Mouse (Mus musculus): ENCODE data around the gene Nrap. TPM values are rescaled to one million over a fixed set of nuclear protein-coding genes. Genes with fewer than 3 reads are reported as not detected.

The Nrap gene
- total and polyA plus RNA-seq, 2 experiments, result 0.11 to 0.55 TPM

- 40% methylated on average over 12 of the region's 12 CpGs for WGBS
Observed at GRCm38 (mm10) chr19:56396227-56396626, 6.4 kb upstream of the Nrap start.

GRCm38 (mm10) chr19:56395183-56395935, 5.5 kb upstream of the Nrap start:
- peaks cover 10% of the 10 kb centered on the region; the same call in 1 of the 2 replicates for H3K79me2 ChIP-seq (ENCODE audit: control insufficient read depth, insufficient read depth, low read length)
- peaks cover 11% of the 10 kb centered on the region for H3K4me1 ChIP-seq (ENCODE audit: control insufficient read depth, insufficient read depth, low read length)
- H3K4me3 ChIP-seq (ENCODE audit: insufficient read depth, low read depth, low read length), result no peak overlapping the region
- no peaks in the 10 kb centered on the region for H3K36me3 ChIP-seq (ENCODE audit: control insufficient read depth, insufficient read depth, low read length)
- TF ChIP-seq POLR2A (IDR thresholded peaks at IDR 0.05; ENCODE audit: extremely low read depth, insufficient read depth, low read length) (no peak), CTCF (IDR thresholded peaks at IDR 0.05; ENCODE audit: low read depth, low read length) (no peak)
- WGBS, result 91% methylated on average over 16 of the region's 16 CpGs
- H3K9ac ChIP-seq (ENCODE audit: low read depth, low read length), result no peak overlapping the region
- no peaks in the 10 kb centered on the region for H3K27me3 ChIP-seq (ENCODE audit: control insufficient read depth, insufficient read depth, low read length)
- no peak for DNase-seq (ENCODE audit: extremely low read depth, low read depth, low spot score)
- H3K27ac ChIP-seq (replicated peaks; ENCODE audit: insufficient read depth, low read depth, low read length), result no peak overlapping the region

More at GRCm38 (mm10) chr19:56396227-56396626, 6.4 kb upstream of the Nrap start:
- Histone ChIP-seq H3K27ac (replicated peaks; ENCODE audit: insufficient read depth, low read depth, low read length) (no peak overlapping the region), H3K4me3 (ENCODE audit: insufficient read depth, low read depth, low read length) (peak overlapping the region; percentile 67; the same call in 1 of the 2 replicates), H3K27me3 (ENCODE audit: control insufficient read depth, insufficient read depth, low read length) (no peaks in the 10 kb centered on the region), H3K4me1 (ENCODE audit: control insufficient read depth, insufficient read depth, low read length) (peaks cover 11% of the 10 kb centered on the region), H3K36me3 (ENCODE audit: control insufficient read depth, insufficient read depth, low read length) (no peaks in the 10 kb centered on the region), H3K79me2 (ENCODE audit: control insufficient read depth, insufficient read depth, low read length) (peaks cover 11% of the 10 kb centered on the region; the same call in 1 of the 2 replicates), H3K9ac (ENCODE audit: low read depth, low read length) (peak overlapping the region; percentile 77)
- TF ChIP-seq CTCF (IDR thresholded peaks at IDR 0.05; ENCODE audit: low read depth, low read length), result no peak
- TF ChIP-seq POLR2A (IDR thresholded peaks at IDR 0.05; ENCODE audit: extremely low read depth, insufficient read depth, low read length), result no peak
- DNase-seq (ENCODE audit: extremely low read depth, low read depth, low spot score), result no peak

GRCm38 (mm10) chr19:56393311-56393866, 3.6 kb upstream of the Nrap start:
- H3K9ac ChIP-seq (ENCODE audit: low read depth, low read length), result no peak overlapping the region
- no peaks in the 10 kb centered on the region for H3K27me3 ChIP-seq (ENCODE audit: control insufficient read depth, insufficient read depth, low read length)
- TF ChIP-seq CTCF (IDR thresholded peaks at IDR 0.05; ENCODE audit: low read depth, low read length) (no peak), POLR2A (IDR thresholded peaks at IDR 0.05; ENCODE audit: extremely low read depth, insufficient read depth, low read length) (no peak)
- H3K4me3 ChIP-seq (ENCODE audit: insufficient read depth, low read depth, low read length), result no peak overlapping the region
- H3K36me3 ChIP-seq (ENCODE audit: control insufficient read depth, insufficient read depth, low read length), result no peaks in the 10 kb centered on the region
- H3K27ac ChIP-seq (replicated peaks; ENCODE audit: insufficient read depth, low read depth, low read length), result no peak overlapping the region
- 83% methylated on average over 9 of the region's 9 CpGs for WGBS
- H3K79me2 ChIP-seq (ENCODE audit: control insufficient read depth, insufficient read depth, low read length), result peaks cover 3% of the 10 kb centered on the region; the same call in 1 of the 2 replicates
- peaks cover 11% of the 10 kb centered on the region for H3K4me1 ChIP-seq (ENCODE audit: control insufficient read depth, insufficient read depth, low read length)
- DNase-seq (ENCODE audit: extremely low read depth, low read depth, low spot score), result no peak

- H3K4me3 ChIP-seq (ENCODE audit: insufficient read depth, low read depth, low read length), result no peak overlapping the region
- WGBS, result 83% methylated on average over 6 of the region's 6 CpGs
- no peak overlapping the region for H3K9ac ChIP-seq (ENCODE audit: low read depth, low read length)
- no peaks in the 10 kb centered on the region for H3K27me3 ChIP-seq (ENCODE audit: control insufficient read depth, insufficient read depth, low read length)
- no peak overlapping the region for H3K27ac ChIP-seq (replicated peaks; ENCODE audit: insufficient read depth, low read depth, low read length)
- H3K4me1 ChIP-seq (ENCODE audit: control insufficient read depth, insufficient read depth, low read length), result peaks cover 4% of the 10 kb centered on the region
- H3K79me2 ChIP-seq (ENCODE audit: control insufficient read depth, insufficient read depth, low read length), result no peaks in the 10 kb centered on the region
- TF ChIP-seq CTCF (IDR thresholded peaks at IDR 0.05; ENCODE audit: low read depth, low read length) (no peak), POLR2A (IDR thresholded peaks at IDR 0.05; ENCODE audit: extremely low read depth, insufficient read depth, low read length) (no peak)
- H3K36me3 ChIP-seq (ENCODE audit: control insufficient read depth, insufficient read depth, low read length), result no peaks in the 10 kb centered on the region
- no peak for DNase-seq (ENCODE audit: extremely low read depth, low read depth, low spot score)
Observed at GRCm38 (mm10) chr19:56391307-56392046, 1.6 kb upstream of the Nrap start.

GRCm38 (mm10) chr19:56389176-56389575, 661 bp downstream of the Nrap start:
- H3K4me1 ChIP-seq (ENCODE audit: control insufficient read depth, insufficient read depth, low read length), result no peaks in the 10 kb centered on the region
- 93% methylated on average over 11 of the region's 11 CpGs for WGBS
- H3K4me3 ChIP-seq (ENCODE audit: insufficient read depth, low read depth, low read length), result no peak overlapping the region
- TF ChIP-seq POLR2A (IDR thresholded peaks at IDR 0.05; ENCODE audit: extremely low read depth, insufficient read depth, low read length) (no peak), CTCF (IDR thresholded peaks at IDR 0.05; ENCODE audit: low read depth, low read length) (no peak)
- no peaks in the 10 kb centered on the region for H3K79me2 ChIP-seq (ENCODE audit: control insufficient read depth, insufficient read depth, low read length)
- H3K9ac ChIP-seq (ENCODE audit: low read depth, low read length), result no peak overlapping the region
- no peak for DNase-seq (ENCODE audit: extremely low read depth, low read depth, low spot score)
- no peak overlapping the region for H3K27ac ChIP-seq (replicated peaks; ENCODE audit: insufficient read depth, low read depth, low read length)
- H3K27me3 ChIP-seq (ENCODE audit: control insufficient read depth, insufficient read depth, low read length), result no peaks in the 10 kb centered on the region
- no peaks in the 10 kb centered on the region for H3K36me3 ChIP-seq (ENCODE audit: control insufficient read depth, insufficient read depth, low read length)

All from liver, adult 2 months (tissue).